Mouse (Mus musculus): ENCODE measurements around the gene Izumo1r.

Gene Izumo1r

DNA sequence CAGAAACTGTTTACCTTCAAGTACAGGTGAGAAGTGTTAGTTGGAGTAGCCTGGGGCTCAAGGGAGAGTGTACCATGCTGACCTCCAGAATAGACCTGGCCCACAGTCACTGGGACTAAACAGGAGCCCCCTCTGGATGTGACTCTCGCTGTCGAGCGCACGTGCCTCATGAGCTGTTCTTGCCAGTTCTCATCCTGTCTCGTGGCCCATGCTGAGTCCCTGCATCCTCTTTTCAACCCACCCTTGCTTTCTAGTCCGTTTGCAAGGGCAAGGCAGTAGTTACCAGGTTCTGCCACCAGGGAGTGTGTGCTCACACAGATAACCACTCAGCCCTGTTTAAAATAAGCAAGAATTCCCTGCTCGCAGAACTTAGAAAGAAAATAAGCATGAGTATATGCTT, 36.8 kb downstream of the Izumo1r start:
- DNase-seq (ENCODE audit: extremely low spot score), result peak; percentile 39

DNA sequence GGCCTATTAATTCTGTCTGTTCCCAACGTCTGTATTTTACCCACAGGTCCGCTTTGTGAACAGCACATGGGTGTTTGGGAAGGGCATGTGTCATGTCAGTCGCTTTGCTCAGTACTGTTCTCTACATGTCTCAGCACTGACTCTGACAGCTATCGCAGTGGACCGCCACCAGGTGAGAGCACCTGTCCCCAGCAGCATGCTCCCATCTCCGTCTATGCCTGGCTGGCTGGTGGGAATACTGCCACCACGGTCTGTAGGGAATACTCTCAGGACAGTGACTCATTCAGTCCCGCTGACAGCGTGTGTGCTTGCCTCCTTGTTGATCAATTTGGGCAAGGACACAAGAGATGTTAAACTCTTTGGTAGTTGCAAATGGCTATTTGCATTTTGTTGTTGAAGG, 39.0 kb downstream of the Izumo1r start:
- no peak for DNase-seq (ENCODE audit: extremely low spot score)

DNA sequence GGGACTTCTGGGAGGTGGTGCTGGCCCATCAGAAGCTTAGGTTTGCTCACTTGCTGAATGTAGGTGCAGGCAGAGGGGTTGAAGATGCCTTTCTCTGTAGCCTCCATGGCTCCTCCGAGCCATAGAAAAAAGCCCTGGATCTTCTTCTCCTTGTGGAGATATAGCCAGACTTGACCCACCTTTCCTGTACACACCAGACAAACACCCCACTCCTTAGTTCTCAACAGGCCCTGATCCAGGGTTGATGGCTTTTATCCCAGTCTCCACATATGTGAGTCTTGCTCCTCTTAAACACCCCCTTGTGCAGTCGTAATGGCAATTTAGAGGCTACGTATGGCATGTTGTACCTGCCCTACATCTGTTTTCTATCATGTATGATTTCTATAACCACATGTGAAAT, 40.6 kb downstream of the Izumo1r start:
- DNase-seq (ENCODE audit: extremely low spot score), result no peak

DNA sequence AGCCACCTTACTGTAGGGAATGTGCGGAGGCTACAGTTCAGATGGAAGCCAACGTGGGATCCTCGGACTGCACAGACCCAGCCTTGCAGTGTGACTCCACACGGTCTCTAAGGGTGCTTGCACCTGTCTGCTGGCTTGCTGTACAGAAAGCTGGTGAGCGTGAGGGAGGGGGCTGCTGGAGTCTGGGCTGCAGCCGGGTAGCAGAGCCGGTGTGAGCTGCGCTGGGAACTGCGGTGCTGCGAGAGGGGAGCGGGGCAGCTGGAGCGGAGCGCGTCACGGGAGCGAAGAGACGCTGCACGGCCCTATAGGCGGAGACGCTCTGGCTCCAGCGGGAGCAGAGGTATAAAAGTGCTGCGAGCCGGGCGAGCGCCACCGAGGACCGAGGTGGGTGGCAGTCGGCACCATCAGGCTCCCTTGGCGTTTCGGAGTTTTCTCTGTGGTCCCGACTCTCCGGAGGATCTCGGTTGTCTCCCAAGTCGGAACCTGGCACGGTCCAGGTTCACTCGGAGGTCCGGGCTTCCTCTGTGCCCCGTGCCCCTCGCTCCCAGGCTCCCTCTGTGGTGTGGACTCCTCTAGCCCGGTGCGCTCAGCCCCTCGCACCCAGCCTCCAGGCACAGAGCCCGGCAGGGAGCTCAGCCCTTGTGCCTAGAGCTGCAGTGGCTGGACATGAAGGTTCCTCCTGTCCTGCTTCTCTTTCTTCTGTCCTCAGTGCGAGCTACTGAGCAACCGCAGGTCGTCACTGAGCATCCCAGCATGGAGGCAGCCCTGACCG, 43.7 kb downstream of the Izumo1r start, which contains the start of gene Gpr83:
Gene Gpr83 (plus strand): TSS at position 343 of the 772 bp plus-strand sequence.
- peak; percentile 63 for DNase-seq (ENCODE audit: extremely low spot score)

DNA sequence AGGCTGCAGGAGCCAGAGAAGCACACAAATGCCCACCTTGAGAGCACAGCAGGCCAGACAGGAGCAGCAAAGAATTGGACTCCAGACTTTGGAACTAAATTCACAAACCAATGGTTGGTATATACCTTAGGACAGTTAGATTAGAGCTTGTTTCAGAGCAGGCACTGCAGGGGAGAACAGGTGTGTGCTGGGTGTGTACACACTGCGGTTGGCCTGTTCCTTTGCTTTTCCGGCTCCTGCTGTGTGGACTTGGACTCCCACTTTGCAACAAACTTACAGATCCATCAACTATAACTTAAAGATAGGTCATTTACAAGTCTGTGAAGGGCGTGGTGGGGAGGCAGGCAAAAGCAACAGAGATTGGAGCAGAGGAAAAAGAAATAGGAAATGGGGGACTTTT, 45.0 kb downstream of the Izumo1r start:
- no peak for DNase-seq (ENCODE audit: extremely low spot score)

DNA sequence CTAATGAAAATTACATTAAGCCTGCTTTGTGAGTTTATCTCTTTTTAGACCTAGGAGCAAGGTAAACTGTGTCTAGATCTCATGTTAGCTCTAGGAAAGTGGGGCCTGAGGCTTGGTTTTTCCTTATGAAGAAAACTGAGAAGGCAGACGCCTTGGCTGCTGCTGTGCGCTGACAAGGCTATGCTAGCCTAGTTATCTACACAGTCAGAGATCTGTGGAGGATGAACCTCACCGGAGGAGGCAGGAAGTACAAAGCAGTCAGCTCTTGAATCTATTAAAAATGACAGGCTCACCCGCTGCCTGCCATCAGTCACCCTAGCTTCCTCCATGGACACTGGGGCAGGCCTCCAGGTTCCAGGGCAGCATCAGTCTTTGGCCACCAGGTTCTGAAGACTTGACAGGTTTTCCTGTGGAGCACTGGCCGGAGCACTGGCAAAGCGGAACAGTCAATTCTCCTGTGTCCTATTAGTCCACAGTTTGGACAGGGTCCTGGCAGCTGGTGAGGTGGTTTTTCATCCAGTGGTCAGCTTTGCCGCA, 45.5 kb downstream of the Izumo1r start:
- DNase-seq (ENCODE audit: extremely low spot score), result no peak

DNA sequence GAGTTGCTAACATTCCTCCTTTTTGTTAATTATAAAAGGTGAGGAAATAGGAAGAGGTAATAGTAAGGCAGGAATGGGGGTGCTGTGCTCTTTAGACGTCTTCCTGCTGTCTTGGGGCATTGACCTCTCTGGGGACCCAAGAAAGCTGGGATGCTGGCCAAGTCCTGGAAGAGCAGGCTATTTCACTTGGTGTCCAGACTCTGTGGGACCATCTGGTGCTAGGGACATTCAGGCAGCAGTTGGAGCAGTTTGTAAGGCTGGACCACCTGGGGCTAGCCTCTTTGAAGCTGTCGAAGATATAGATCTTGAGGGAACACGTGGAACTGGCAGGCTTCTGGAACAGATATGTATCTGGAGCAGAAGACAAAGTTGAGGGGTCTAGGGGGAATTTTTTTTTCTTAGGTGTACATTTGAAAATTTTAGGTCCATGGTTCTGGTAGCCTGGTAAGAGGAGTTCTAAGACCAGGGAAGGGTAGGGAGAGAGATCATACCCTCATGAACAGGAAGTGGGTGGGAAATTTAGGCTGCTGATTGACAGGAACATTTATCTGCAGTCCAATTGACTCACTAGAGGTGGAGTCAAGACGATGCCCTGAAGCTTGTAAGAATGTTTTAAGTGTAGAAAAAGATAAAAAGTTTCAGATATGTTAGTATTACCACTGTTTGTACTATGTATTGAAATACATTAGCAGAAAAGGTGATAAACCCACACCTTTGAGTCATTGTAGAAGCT, 46.7 kb downstream of the Izumo1r start:
- no peak for DNase-seq (ENCODE audit: extremely low spot score)

DNA sequence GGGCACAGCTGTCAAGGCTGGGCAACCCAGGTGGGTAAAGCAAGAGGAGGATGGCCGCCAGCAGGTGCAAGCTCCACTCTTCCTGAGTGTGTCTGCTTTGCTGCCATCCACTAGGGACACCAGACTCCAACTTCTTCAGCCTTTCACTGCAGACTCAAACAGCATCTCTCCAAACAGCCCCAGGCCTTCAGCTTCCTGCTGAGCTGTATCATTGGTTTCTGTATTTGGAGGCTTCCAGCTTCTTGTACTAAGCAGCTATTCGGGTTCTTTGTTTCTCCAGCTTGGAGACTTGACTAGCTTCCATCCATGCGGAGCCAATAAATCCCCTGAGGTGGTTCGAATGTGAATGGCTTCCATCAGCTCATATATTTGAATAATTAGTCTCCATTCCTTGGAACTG, 49.2 kb downstream of the Izumo1r start:
- no peak for DNase-seq (ENCODE audit: extremely low spot score)

DNA sequence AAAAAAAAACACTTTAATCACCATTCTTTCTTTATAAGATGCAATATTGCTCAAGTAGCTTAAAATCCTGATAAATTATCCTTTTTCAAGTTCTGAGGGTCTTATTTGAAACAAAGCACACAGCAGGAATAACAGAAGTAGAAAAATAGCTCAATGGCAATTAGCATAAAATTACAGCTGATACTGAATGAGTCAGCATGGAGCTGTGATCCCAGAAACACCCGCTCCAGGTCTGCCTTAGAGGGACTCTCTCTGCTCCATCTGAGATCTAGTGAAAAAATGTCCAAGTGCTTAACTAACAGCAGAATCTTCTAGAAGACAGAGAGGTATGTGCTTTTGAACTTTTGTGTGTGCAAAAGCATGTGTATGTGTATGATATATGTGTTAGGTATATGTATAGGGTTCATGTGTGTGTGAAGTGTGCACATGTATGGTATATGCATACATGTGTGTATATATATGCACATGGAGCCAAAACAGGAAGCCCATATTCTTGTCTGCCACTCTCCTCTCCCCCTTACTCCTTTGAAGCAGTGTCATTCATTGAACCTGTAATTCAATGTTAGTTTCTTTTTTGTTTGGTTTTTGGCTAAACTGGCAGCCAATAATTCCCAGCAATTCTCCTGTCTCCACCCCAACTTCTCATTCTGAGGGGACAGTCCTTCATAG, 55.3 kb downstream of the Izumo1r start:
- no peak for DNase-seq (ENCODE audit: extremely low spot score)

DNA sequence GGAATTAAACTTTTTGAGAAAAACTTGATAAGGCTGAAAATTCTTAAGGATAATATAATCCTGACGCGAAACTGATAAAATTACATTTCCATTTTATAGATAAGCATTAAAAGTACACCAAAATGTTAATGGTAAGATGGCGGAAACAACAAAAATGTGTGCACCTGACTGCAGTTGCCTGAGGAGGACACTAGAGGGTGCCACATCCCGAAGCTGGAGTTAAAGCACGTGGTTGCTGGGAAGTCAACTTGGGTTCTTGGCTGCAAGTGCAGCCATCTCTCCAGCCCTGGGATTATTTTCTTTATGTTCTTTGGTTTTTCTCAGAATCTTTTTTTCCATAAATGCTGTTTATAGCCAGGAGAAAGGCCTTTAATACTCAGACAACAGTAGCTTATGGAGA, 57.3 kb downstream of the Izumo1r start:
- peak; percentile 24 for DNase-seq (ENCODE audit: extremely low spot score)

DNA sequence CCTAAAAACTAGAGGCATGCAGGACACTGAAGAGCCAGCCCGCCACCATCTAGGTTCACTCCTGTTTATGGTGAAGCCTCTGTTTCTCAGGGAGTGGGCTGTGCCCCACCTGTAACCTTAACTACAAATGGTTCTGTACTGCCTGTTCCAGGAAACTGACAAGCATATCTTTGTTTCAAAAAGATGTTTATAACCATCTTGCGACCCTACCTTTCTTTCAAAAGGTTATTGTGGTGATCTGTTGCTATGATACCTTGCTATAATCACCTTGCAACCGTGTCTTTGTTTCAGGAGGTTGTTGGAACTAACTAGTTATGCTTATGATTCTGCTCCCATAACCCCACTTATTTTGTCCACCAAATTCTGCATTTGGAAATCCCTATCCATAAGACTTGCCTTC, 59.8 kb downstream of the Izumo1r start:
- DNase-seq (ENCODE audit: extremely low spot score), result no peak

DNA sequence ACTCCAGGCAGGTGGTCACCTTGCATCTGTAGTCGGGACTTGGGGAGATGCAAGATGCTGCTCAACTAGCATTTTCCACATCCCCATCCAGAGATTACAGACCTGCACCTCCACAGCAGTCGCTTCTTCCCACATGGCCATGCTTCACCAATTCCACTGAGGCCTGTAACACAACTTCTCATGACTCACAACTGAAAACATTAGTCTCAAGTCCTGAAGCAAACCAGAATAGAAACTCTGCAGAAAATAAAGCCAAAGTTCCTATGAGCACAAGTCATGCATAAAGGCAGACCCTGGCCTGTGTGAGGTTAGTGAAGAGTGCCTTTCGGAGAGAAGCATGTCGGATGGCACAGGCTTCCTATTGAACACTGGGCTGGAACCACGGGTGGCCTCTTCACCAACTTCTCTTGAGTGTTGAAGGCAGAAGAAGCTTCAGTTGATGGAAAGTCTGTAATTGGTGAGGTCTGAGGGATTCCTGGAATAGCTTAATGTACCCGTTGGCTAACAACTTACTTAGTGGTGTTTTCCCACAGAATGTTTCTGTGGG, 60.4 kb downstream of the Izumo1r start:
- DNase-seq (ENCODE audit: extremely low spot score), result no peak

DNA sequence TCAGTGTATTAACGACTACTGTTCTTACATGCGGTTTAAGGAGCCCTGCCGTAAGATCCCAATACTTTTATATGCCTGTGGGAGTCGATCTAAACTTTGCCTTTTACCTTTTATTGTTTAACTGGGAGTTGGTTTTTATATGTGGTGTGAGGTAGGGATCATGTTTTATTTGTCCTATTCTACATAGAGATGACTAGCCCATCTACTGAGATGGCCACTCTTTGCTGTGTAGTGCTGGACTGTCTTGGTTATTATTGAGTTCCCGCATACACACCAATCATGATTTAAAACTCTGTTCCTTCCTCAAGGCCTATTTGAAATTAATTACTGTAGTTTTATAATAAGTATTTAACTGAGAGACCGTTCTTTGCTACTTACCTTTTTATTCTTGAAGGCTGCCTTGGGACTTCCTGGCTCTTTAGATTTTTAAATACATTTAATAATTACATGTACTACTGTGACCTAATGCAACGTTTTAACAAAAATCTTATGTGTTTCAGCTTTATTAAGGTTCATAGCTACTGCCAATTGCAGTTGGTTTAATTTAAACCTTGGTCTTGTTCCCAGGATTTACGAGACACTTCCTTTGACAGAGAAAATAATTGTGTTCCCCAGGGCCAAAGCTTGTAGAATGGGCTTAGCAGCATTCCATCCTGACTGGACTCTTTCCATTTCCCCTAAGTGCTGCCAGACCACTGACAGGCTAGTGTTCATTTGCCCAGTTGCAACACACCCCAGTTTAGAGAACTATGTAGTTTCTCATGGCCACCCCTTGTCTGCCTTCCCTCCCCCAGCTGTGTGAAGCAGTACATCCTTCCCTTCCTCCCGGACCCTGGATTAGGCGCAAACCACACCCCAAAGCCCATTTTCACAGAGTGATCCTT, 61.6 kb downstream of the Izumo1r start:
- DNase-seq (ENCODE audit: extremely low spot score), result no peak

DNA sequence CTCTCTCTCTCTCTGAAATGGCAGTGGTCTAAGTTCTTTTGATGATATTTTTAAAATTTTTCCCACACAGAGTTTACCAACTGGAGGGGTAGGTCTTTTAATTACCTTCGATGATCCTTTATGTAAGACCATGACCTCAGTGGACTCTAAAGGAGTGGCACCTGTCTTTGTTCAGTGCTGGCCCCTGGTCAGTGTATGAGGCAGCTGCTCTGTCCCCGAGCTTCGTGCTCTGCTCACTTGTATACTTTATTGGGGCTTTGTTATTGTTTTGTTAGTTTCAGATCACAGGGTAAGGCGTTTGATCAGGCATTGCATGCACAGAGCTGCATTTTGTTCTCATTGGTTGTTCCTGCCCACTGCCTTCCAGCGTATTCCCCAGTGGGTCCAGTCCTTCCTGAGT, 63.8 kb downstream of the Izumo1r start:
- no peak for DNase-seq (ENCODE audit: extremely low spot score)

DNA sequence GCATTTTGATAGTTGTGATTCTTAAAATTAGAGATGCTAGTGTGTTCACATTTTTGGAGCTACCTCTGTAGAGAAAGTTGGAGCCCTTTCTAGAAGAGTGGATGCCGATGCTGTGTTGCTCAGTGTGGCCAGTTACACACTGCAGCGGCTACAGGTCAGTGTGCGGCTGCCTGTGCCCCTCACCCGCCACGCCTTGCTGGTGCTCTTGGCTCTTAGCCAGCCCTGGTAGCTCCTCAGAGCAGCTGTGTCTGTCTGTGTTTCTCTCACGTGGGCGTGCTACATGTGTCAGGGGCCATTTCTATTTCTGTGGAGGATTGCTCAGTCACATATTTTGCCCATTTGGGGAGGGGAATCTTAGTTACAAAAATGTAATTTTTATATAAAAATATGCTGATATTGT, 64.2 kb downstream of the Izumo1r start:
- no peak for DNase-seq (ENCODE audit: extremely low spot score)

All from embryo, embryonic 9.5 days (tissue).